21 mouse cellular contexts compared by ENCODE assay signal in genomic region chr4:63456547-63456946, GRCm38 (mm10). TPM values are rescaled to one million over a fixed set of nuclear protein-coding genes. Genes with fewer than 3 reads are reported as not detected.
A peak's percentile ranks its signal among the peaks of the same experiment; 100 is the strongest.
DNase-seq lines count a peak whose midpoint lies in the region; ATAC-seq and TF ChIP-seq lines count a peak whose summit lies in the region.
"Had no signal": no experiment of that assay in that cellular context is flagged by ENCODE, and none has a peak within 500 bp of the region (broad histone marks: within the 10 kb centered on the region; RNA-seq: fewer than 3 reads in every experiment).

No protein-coding gene starts in this region.

- H3K27me3 ChIP-seq in E14TG2a.4 (ENCODE audit: insufficient read depth, low read length) = no peaks in the 10 kb centered on the region
- no peaks in the 10 kb centered on the region for H3K27me3 ChIP-seq in embryonic facial prominence, embryonic 14.5 days (replicated peaks; ENCODE audit: control insufficient read depth, insufficient read depth, low read length)
- no peaks in the 10 kb centered on the region for H3K27me3 ChIP-seq in limb, embryonic 13.5 days
- H3K27me3 ChIP-seq: CH12.LX; embryonic facial prominence, embryonic 12.5 days; heart, embryonic 12.5 days; hindbrain, embryonic 15.5 days; Patski had no signal

- intact Hi-C loops in left cerebral cortex, postnatal 10 days (cut with DNase I) = no loop called here

- no peak for ATAC-seq in embryonic facial prominence, embryonic 14.5 days (ENCODE audit: low read depth)
- peak; percentile 64 for ATAC-seq in limb, embryonic 13.5 days (ENCODE audit: low FRiP score, low read depth)
- ATAC-seq: forebrain, embryonic 14.5 days; inflammation-experienced regulatory T-cells, adult 6 months; Patski had no signal

- H3K36me3 ChIP-seq in E14TG2a.4 (ENCODE audit: insufficient read depth, low read length) = no peaks in the 10 kb centered on the region
- H3K36me3 ChIP-seq in embryonic facial prominence, embryonic 14.5 days (ENCODE audit: control insufficient read depth, insufficient read depth, low read length) = no peaks in the 10 kb centered on the region
- H3K36me3 ChIP-seq in limb, embryonic 13.5 days = no peaks in the 10 kb centered on the region
- H3K36me3 ChIP-seq: embryonic facial prominence, embryonic 12.5 days; heart, embryonic 12.5 days; hindbrain, embryonic 15.5 days had no signal

- H3K9ac ChIP-seq in embryonic facial prominence, embryonic 14.5 days (ENCODE audit: low read depth, low read length) = no peak overlapping the region
- H3K9ac ChIP-seq in limb, embryonic 13.5 days = no peak overlapping the region
- H3K9ac ChIP-seq: embryonic facial prominence, embryonic 12.5 days; heart, embryonic 12.5 days; hindbrain, embryonic 15.5 days had no signal

- peaks cover 89% of the 10 kb centered on the region for H3K4me1 ChIP-seq in E14TG2a.4 (replicated peaks; ENCODE audit: low read depth, low read length)
- peaks cover 13% of the 10 kb centered on the region for H3K4me1 ChIP-seq in embryonic facial prominence, embryonic 14.5 days (ENCODE audit: control insufficient read depth, insufficient read depth, low read length)
- peaks cover 76% of the 10 kb centered on the region for H3K4me1 ChIP-seq in limb, embryonic 13.5 days

- H3K9me3 ChIP-seq in E14TG2a.4 (ENCODE audit: low read length) = no peaks in the 10 kb centered on the region
- no peaks in the 10 kb centered on the region for H3K9me3 ChIP-seq in embryonic facial prominence, embryonic 14.5 days (ENCODE audit: control insufficient read depth, low read length)
- no peaks in the 10 kb centered on the region for H3K9me3 ChIP-seq in limb, embryonic 13.5 days
- H3K9me3 ChIP-seq: embryonic facial prominence, embryonic 12.5 days; heart, embryonic 12.5 days; hindbrain, embryonic 15.5 days had no signal

- H3K27ac ChIP-seq in embryonic facial prominence, embryonic 14.5 days (replicated peaks; ENCODE audit: low read depth, low read length) = no peak overlapping the region
- H3K27ac ChIP-seq in limb, embryonic 13.5 days = peak overlapping the region; percentile 48; the same call in 1 of the 2 replicates
- H3K27ac ChIP-seq: gastrocnemius, adult 2 months; hindbrain, embryonic 15.5 days had no signal

- peak; percentile 66 for DNase-seq in ES-CJ7 (ENCODE audit: low read depth, low spot score)
- DNase-seq in embryonic facial prominence, embryonic 14.5 days (ENCODE audit: low spot score) = peak; percentile 30
- DNase-seq in urinary bladder, postnatal 14 days (ENCODE audit: low spot score) = no peak
- no peak for DNase-seq in lung, adult 18-20 months
- no peak for DNase-seq in left cerebral cortex, postnatal 10 days (ENCODE audit: extremely low spot score in 1 of 2, low spot score in 2 of 2)
- DNase-seq: adrenal gland, adult 8-10 months; adrenal gland, postnatal 36 days; cerebellum, adult 2 months; cerebellum, postnatal 14 days; embryo, embryonic 11 days; gastrocnemius, adult 2 months; gastrocnemius, postnatal 25 days had no signal

- H3K4me3 ChIP-seq in E14TG2a.4 (replicated peaks; ENCODE audit: low read length) = peak overlapping the region; percentile 45; the same call in 1 of the 2 replicates
- no peak overlapping the region for H3K4me3 ChIP-seq in embryonic facial prominence, embryonic 14.5 days (ENCODE audit: low read depth, low read length)
- H3K4me3 ChIP-seq in limb, embryonic 13.5 days = no peak overlapping the region
- H3K4me3 ChIP-seq: embryonic facial prominence, embryonic 12.5 days; gastrocnemius, adult 2 months; heart, embryonic 12.5 days; hindbrain, embryonic 15.5 days had no signal

- WGBS in embryonic facial prominence, embryonic 14.5 days = 36% methylated on average over 5 of the region's 5 CpGs
- 33% methylated on average over 5 of the region's 5 CpGs for WGBS in limb, embryonic 13.5 days

- TF ChIP-seq CTCF in E14TG2a.4 (conservative IDR thresholded peaks at IDR 0.05; ENCODE audit: low read length) = no peak

- no peak overlapping the region for H3K4me2 ChIP-seq in embryonic facial prominence, embryonic 14.5 days (ENCODE audit: low read depth, low read length)
- no peak overlapping the region for H3K4me2 ChIP-seq in limb, embryonic 13.5 days (replicated peaks)
- H3K4me2 ChIP-seq: embryonic facial prominence, embryonic 12.5 days; heart, embryonic 12.5 days; hindbrain, embryonic 15.5 days had no signal

RNA-seq across cellular contexts. Expression of gene Whrn, which starts 39.2 kb away (rescaled TPM):
- polyA plus RNA-seq in embryonic facial prominence, embryonic 14.5 days (2014; fragmentation: Nextera tagmentation; extraction: Ambion mirVana) = 4.4 and 5.0 TPM in 2 replicates
- polyA plus RNA-seq in limb, embryonic 13.5 days (2015; fragmentation: Nextera tagmentation; extraction: Ambion mirVana) = 8.1 and 10.4 TPM in 2 replicates
- total RNA-seq in left cerebral cortex, postnatal 10 days (2021) = 10 to 100 TPM; 41.7 to 45.8 TPM

RNA-seq across cellular contexts. Expression of gene Akna, which starts 53.4 kb away (rescaled TPM):
- 5.2 and 5.9 TPM in 2 replicates for polyA plus RNA-seq in embryonic facial prominence, embryonic 14.5 days (2014; fragmentation: Nextera tagmentation; extraction: Ambion mirVana)
- 8.5 and 8.6 TPM in 2 replicates for polyA plus RNA-seq in limb, embryonic 13.5 days (2015; fragmentation: Nextera tagmentation; extraction: Ambion mirVana)
- total RNA-seq in left cerebral cortex, postnatal 10 days (2021) = 1 to 10 TPM; 3.4 to 4.8 TPM

Comparison
In these comparisons a context has a peak if more than half of its experiments do, and no peak if none do; other contexts are left out.
1. DNase-seq: peak in ES-CJ7 (single experiment) and embryonic facial prominence, embryonic 14.5 days (single experiment); none in urinary bladder, postnatal 14 days (single experiment), lung, adult 18-20 months (0 of 2) and left cerebral cortex, postnatal 10 days (0 of 2).